Mouse (Mus musculus) induced T-regulatory cell, adult 2 months (primary cell): ENCODE results near the gene Treh.

ENCODE experiments used
- DNase-seq: peaks from one replicate; pipeline ENCODE4 v3.0.0-alpha.2; 2012; ENCODE audit warnings: low read depth

Treh gene

DNA sequence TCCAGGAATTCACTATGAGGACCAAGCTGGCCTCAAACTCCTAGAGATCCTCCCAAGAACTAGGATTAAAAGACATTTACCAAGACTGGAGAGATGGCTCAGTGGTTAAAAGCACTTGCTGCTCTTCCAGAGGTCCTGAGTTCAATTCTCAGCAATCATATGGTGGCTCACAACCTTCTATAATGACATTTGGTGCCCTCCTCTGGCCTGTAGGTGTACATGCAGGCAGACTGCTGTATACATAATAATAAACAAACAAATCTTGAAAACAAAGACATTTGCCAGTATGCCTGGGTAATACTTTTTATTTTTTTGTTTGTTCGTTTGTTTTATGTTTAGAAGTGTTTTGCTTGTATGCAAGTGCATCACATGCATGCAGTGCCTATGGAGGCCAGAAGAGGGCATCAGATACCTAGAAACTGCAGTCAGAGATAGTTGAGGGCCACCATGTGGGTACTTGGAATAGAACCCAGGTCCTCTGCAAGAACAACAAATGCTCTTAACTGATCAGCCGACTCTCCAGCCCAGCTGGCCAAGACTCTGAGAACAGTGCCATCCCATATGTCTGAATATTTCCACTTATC lies 5.3 kb downstream of the Treh start:
- DNase-seq: peak; percentile 49

DNA sequence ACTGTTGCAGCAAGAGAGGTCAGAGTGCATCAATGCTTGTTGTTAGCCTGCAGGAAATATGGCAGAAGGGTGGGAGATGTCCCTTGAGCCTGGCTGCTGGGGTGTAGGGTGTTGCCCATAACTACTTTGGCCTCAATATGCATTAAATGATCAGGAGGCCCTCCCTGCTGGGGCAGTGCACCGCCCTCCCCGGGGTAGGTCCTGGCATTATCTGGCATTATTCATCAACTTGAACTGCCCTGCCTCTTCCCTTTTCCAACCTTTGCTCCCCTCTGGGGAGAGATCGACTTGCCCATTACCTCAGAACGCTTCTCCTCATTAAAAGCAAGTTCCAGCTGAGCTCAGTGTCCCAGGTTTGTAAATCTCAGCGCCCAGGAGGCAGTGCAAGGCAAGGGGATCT lies 6.5 kb downstream of the Treh start:
- DNase-seq: no peak

DNA sequence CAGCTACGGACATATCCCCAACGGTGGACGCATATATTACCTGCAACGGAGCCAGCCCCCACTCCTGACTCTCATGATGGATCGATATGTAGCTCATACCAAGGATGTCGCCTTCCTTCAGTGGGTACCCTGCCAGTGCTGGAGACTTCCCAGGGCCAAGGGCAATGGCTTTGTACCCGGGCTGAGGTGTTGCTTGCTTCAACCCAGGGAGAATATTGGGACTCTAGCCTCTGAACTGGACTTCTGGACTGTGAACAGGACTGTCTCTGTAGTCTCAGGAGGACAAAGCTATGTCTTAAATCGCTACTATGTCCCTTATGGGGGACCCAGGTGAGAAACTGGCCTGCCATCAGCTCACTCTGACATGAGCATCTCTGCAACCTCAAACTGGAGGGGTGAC lies 10.0 kb downstream of the Treh start:
- DNase-seq: no peak

DNA sequence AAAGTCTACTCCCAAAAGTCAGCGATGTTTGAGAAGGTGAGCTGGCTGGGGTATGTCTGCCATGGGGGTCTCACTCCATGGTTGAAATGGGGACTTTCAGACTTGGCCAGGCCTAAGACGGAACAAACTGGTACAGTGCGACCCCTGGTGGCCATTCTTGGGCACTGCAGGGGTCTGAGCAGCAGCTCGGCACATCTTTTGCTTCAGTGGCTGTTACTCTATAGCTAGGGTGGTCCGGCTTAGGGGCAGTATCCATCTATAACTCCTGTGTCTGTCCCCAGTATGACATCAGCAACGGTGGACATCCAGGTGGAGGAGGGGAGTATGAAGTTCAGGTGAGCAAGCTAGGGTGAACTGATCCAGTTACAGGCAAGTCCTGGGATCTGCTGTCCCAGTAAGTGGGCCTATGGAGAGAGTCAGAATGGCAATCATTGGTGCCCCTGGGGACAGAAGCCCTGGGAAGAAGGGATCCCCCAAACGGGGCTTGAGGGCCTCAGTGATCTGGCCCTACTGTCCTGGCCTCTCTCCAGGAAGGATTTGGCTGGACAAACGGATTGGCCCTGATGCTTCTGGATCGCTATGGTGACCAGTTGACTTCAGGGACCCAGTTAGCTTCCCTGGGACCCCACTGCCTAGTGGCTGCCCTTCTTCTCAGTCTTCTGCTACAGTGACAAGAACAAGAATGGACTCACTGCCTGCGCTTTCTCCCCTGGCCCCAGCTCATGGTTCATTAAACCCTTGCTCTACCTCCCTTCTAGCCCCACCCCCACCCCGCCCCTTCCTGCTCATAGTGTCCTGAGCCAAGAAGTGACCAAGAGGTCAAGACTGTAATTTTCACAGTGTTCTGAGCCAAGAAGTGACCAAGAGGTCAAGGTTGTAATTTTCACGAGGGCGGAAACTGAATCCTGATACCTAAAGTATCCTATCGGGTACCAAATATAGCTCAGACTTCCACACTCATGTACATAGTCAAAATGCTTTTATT lies 12.6 kb downstream of the Treh start:
- DNase-seq: peak; percentile 81

DNA sequence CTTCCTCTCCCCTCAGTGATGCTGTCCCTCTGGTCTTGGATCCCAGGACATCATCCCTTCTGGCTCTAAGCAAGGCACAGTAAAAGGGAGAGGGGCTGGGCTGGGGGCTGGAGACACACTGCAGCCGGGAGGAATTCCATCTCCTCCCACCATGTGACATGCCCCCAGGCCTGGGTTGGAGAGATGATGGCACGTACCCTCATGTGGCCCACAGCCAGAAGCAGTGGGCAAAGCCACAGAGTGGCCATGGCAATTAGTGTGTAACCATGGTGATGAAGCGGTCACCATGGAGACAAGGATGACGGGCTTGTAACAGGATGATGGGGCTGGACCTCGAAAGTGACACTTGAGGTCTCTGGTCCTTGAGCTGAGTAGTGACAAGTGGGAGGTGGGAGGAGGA lies 13.6 kb downstream of the Treh start:
- DNase-seq: no peak

DNA sequence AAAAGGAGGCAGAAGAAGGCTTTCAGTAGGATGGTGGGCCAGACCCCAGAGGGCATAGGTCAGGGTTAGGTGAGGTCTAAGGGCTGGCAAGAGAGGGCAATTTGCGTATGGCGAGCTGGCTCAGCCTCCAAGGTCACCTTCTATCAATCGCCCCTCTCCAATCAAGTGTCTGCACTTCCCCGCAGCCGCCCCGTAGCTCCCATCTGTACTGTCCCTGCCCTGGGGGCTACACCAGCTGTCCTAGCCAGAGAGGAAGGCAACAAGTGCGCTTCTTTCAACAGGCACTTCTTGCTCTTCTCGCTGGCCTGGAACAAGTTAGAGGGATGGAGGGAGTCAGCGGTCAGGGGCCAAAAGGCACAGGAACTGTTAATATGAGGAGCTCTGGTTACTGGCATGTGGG lies 15.0 kb downstream of the Treh start:
- DNase-seq: no peak

DNA sequence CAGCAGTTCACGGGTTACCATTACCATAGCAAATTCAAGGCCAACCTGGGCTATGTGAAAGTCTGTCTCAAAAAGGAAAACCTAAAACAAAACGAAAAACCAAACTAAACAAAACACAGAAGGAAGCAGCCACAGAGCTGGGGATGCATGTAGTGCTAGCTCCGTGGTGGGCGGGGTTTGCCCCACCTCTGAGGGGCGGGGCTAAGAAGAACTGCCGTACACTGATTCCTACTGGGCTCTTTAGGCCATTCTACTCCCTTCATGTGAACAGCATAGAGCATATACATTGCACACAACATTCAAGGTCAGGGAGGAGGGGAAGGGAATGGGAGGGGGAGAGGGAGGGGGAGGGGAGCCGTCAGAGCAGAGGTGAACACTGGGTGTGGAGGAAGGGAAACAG lies 17.6 kb downstream of the Treh start:
- DNase-seq: peak; percentile 89

DNA sequence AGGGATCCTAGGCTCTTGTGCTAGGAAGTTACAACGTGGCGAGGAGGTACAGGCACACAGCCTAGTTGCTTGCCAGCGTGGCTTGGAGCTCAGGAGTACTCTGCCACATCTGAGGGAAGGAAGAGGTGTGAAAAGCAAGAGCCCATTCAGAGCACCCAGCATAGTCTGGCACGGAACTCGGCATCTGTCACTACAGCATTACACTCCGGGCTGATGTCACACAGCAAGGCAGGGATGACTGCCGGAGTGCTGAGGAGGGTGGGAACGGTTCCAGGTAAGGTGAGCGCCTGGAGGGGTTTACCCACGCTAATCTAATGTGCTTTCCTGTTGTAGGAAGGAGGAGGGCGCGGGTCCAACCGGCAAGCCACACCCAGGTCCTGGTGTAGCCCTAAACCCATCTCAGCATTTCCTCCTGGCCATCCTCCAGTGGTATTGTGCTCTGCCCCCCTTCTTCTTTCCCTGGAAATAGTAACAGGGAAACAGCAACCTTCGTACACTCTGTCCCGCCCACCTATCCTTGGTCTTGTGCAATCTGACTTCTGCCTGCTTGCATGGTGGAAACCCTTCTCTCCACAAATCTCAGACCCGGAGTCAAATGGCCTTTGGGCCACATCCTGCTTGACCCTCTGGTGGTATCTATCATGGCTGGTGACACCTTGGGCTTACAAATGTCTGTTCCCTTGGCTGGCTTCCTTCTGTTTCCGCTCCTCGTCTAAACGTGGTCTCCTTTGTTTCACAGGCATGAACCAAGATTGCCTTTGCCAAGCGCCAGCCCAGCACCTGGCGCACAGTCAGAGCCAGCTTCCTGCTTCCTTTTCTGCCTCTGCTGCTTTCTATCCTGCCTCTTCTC lies 18.9 kb downstream of the Treh start:
- DNase-seq: peak; percentile 53

DNA sequence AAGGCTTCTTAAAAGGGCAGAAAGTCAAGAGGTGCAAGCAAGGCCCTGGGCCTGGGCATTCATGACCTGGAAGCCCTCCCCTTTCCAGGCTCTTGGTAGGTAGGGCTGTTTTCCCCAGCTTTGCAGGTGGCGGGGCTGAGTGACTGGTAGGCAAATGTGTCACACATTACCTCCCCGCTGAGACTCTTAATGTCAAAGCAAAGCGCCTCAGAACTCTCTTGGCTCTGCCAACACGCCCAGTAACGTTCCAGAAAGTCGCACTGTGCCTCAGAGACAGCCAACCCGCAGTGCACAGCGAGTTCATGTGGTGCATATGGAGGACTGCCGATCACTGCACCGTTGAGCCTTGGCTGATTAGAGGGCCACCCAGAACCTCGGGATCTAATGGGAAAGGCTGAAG lies 20.0 kb downstream of the Treh start:
- DNase-seq: no peak

DNA sequence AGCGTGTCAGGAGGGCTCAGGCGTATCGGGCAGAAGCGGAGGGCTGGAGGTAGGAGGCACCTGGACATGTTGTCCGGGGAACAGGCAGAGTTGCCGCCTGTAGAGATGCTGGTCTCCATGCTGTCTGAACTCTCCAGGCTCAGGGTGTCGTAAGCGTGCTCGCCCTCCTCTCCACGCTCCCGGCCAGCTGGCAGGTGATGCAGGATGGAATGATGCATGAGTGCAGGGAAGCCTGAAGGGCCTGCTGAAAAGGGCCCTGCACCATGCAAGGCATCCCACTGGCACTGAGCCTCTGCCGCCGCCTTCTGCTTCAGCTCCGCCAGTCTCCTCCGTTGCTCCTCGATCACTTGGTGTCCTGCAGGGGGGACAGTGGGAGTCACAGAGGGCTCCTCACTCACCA lies 24.8 kb downstream of the Treh start:
- no peak for DNase-seq

DNA sequence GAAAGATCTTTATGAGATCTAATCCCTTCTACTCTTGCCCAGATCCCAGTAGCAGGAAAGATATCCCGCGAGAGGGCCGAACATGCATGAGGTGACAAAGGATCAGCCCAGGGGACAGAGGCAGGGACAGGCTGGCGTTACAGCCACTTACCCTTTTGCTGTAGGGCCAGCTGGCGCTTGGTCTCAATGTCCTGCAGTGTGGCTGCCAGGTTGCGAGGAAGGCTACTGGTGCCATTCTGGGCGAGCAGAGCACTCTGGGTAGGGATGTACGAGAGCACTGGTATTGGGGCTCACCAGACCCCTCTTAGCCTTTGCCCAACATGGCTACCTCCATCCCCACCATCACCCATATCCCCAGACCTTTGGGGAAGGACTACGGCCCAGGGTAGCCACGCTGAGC lies 26.2 kb downstream of the Treh start:
- DNase-seq: no peak

DNA sequence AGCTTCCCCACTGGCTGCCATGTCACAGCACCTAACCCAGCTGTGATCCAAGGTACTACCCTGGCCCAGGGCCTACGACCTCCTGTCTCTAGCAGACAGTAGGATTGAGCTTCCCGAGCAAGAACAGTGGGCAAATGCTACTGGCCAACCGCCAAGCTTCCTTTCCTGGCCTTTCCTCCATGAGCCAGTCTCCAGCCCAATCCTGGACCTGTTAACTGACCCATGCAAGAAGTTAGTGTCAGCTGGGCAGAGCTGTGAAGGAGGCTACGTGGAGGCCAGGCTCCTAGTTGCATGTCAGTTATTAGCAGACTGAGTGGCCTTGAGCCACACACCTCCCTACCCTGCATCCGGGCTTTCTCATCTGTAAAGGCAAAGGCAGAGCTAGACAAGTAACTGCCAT lies 26.7 kb downstream of the Treh start:
- DNase-seq: no peak

DNA sequence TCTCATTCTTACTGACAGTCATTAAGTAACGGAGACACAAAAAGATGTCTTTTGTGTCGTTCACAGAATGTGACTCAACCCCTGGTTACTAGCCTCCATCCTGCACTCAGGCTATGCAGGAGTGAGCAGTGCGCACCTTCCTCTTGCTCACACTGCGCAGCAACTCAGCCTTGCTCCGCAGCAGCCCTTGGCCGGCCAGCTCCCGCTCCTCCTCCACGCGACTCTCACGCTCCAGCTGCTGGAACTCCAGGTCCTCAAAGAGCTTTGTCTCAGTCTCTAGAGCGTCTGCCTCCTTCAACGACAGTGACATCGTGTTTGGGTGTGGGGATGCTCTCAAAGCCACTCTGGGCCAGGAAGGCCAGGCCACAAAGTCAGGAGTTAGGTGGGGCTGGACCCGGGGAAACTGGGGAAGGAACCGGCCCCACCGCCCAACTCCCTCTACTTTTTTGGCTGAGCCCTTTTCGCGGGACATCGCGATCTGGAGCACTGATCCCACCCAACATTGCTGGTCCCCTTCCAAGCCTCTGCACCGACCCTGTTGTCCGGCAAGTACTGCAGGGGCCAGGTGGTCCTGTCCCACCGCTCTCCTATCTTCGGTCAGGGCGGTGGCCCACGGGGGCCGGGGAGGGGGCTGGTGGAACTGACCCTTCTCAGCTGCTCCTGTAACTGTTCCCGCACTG lies 34.9 kb downstream of the Treh start:
- DNase-seq: no peak

DNA sequence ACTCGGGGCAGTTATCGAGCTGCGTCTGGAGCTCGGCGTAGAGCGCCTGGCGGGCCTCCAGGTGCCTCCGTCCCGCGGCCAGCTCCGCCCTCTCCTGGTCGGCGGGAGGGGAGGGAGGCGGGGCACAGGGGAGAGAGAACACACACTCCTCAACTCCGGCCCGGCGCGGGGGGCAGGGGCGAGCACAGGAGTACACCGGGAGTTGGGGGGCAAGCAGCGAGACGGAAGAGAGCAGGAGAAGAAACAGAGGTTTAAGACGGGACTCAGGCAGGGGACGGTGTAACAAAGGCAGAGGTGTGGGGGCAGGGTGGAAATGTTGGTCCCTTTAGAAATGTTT lies 35.4 kb downstream of the Treh start:
- DNase-seq: peak; percentile 72

DNA sequence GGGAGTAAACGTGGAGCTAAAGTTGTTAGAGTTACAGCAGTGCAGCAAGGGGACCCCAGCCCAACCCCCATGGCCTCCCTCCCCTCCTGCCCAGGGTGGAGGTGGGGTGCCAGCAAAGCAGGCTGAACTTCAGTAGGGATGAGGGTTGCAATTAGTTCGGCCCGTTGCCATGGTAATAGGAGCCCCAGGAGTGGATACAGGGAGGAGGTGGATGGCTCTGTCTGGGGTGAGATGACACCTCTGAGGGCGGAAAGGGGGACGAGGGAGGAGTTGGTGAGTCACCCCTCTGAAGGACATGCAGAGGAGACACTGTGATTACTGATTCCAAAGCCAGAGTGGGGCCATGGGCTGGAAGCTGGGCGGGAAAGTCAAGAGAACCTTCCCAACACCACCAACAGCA lies 35.9 kb downstream of the Treh start:
- no peak for DNase-seq

DNA sequence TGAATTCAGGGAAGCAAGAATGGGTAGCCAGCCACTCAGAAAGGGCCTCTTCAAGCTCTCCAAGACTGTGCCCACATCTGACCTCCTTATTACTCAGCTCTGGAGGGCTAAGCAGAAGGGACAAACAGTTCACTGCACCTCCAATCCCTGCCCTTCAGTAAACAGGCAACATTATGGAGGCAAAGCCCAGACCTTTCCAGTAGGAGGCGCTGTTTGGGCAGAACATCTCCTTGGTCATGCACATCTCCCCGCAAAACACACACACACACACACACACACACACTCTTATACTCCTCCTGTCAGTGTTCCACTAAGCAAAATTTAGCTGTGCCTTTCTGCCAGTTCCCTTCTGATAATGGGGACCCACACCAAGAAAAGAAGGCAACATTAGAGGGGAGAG lies 36.6 kb downstream of the Treh start:
- DNase-seq: peak; percentile 79

DNA sequence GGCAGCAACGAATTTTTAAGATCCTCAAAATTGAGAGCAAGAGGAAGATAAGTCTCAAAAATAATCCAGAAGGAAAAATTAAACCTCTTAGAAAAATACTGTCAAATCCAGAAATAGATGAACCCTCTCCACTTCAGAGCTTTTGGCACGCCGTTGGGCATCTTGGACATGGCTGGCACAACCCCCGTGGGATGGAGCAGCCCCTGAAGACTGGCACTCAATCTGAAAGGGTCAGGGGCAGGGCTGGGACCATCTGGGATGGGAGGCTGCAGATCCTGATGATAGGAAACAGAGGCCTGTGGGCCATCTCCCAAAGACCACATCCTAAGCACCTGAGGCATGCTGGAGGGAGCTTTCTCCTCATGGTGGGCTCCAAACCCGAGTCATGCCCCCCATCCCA lies 37.2 kb downstream of the Treh start:
- DNase-seq: no peak

DNA sequence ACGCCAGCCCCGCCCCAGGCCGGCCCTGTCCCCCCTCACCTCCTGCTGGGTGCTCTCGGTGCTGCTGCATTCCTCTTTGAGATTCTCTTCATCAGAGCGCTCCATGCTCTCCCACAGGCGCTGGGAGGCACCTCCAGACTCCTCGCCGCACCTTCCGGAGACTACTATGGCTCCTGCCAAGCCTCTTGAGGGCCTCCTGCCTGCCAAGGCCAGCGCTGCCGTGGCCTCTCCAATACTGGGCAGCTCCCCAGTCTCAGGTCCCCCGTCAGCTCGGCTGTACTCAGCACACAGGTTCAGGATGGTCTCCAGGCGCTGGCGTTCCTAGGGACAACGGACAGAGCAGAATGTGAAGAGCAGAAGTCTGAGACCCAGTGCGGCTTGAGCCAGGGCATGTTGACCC lies 38.6 kb downstream of the Treh start:
- no peak for DNase-seq

DNA sequence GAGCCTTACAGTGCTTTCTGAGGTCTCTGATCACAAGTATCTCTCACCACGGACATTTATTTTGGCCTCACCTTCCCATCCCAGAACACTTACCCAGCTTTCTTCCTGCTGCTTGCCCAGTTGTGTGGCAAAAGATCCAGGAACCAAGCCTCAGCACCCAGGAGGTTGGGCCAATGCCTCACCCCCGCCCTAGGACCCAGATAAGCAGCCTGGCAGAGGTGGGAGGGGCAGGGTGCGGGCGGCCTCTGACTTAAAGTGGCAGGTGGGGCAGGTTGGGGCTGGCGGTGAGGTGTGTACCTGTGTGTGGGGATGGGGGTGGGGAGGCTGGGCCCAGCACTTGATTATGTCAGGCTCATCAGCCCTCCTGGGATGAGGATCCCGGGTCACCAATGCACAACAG lies 40.0 kb downstream of the Treh start:
- no peak for DNase-seq

DNA sequence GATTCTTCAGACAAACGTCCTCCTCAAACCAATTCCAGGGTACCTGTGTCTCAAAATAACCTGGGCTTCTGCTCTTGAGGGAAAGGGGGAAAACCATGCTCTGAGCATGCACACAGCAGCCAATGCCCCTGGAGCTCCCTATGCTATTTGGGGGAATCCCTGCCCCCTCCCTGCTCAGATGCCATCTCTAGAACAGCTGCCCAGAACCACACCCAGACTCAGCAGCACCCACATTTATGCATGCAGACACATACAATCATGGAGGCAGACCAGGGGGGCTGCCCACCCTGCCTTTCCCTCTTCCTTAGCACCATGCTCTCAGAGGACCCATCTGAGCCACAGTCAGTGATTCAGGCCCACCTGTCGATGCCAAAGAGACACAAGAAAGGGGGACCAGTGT lies 40.5 kb downstream of the Treh start:
- no peak for DNase-seq

DNA sequence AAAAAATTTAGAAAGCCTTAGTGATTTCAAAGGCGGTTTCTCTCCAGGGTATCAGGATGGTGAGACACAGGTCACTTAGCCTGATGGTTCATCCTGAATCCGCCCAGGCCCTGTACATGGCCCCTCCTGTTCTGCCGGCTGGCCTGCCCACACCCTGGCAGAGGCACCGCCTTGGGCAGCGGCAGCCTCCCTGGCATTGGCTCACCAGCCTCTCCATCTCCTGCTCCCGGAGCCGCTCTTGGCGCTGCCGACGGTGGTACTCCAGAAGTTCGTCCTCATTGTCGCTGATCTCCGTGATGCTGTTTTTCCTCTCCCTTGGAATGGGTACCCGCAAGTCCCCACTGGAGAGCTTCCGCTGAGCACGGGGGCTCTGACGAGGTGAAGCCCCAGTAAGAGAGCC lies 42.1 kb downstream of the Treh start:
- DNase-seq: no peak

DNA sequence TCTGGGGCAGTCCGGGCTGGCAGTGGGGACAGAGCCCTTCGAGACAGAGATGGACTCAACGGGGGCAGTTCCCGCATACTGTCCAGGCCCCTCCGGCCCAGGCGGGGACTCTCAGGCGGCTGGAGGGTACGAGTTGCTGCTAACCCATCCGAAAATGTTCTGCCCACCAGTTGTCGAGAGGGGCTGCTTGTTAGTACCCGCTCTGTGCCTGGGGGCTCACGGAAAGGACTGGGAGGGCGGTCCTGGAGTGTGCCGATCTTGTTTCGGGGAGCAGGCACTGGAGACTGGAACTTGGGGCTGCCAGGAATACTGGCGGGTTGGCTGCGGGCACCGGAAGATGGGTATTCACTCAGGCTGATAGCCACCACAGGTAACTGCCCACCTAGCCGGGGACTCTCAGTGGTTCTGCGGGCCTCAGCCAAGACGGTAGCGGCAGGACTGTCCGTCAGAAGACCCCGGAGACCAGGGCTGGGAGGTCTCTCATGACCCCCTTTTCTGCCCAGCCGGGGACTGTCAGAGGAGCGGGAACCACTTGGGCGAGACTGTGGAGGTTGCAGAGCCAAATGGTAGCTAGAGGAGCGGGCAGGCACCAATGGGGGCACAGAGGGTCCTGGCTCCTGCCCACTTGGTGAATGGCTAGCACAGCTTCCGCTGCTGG lies 42.8 kb downstream of the Treh start:
- no peak for DNase-seq
